Mouse (Mus musculus) G1E (cell line): ENCODE results near the gene Ramp3. TPM values are rescaled to one million over a fixed set of nuclear protein-coding genes. Genes with fewer than 3 reads are reported as not detected.

Source experiments
- ATAC-seq: 2 replicates; pipeline ENCODE4 v1.8.0; 2016; ENCODE audit warnings: mild to moderate bottlenecking; ENCODE audit not compliant: insufficient number of reproducible peaks, poor library complexity, low FRiP score, severe bottlenecking; ENCODE audit errors: extremely low read depth
- DNase-seq: peaks from one replicate; pipeline ENCODE4 v3.0.0; 2012; ENCODE audit warnings: low spot score
- H3K27me3 ChIP-seq: 2 replicates; pipeline ENCODE4 v1.6.1; 2012; ENCODE audit warnings: mild to moderate bottlenecking, low read length, inconsistent platforms; ENCODE audit not compliant: insufficient read depth
- H3K36me3 ChIP-seq: replicated peaks from 2 replicates; pipeline ENCODE3; 2012; ENCODE audit warnings: mild to moderate bottlenecking, inconsistent platforms
- H3K4me1 ChIP-seq: 2 replicates; pipeline ENCODE4 v1.6.1; 2012; ENCODE audit warnings: low read depth, low read length, inconsistent platforms, mixed read lengths; ENCODE audit not compliant: insufficient read depth
- H3K4me3 ChIP-seq: 2 replicates; pipeline ENCODE4 v1.5.1; 2012; ENCODE audit warnings: low read depth, mild to moderate bottlenecking, inconsistent platforms, low read length, moderate library complexity, mixed read lengths
- H3K9me3 ChIP-seq: replicated peaks from 2 replicates; pipeline ENCODE4 v1.6.1; 2012; ENCODE audit warnings: inconsistent platforms
- CTCF ChIP-seq: IDR thresholded peaks from 2 replicates; pipeline ENCODE4 v1.5.1; 2012; ENCODE audit warnings: low read depth, low read length, inconsistent platforms, mixed read lengths
- GATA1 ChIP-seq: IDR thresholded peaks from 2 replicates; pipeline ENCODE4 v1.6.1; 2012; ENCODE audit warnings: borderline replicate concordance, low read length, inconsistent platforms, mixed read lengths
- GATA2 ChIP-seq: IDR thresholded peaks from 2 replicates; pipeline ENCODE4 v1.6.1; 2012; ENCODE audit warnings: low read depth, low read length, inconsistent platforms, borderline replicate concordance
- POLR2AphosphoS5 ChIP-seq: IDR thresholded peaks from 2 replicates; pipeline ENCODE4 v1.6.1; 2012; ENCODE audit warnings: low read depth, low read length, inconsistent platforms; ENCODE audit not compliant: insufficient replicate concordance
- TAL1 ChIP-seq: conservative IDR thresholded peaks from 2 replicates; pipeline ENCODE4 v1.6.1; 2012; ENCODE audit warnings: low read depth, low read length, inconsistent platforms, mixed read lengths
- polyA plus RNA-seq: library from polyadenylated mRNA; stranded (reverse); fragments of >175 nt; gene quantifications from 2 replicates; pipeline ENCODE4 v1.2.3, GENCODE M21; 2012
- total RNA-seq, 2 experiments: library from RNA; stranded (forward) in 1 of 2; stranded (reverse) in 1 of 2; fragments of 200-1000 nt in 1 of 2; fragments of >200 nt in 1 of 2; fragmentation: Nextera tagmentation in 1 of 2; gene quantifications; 2 replicates each; pipeline ENCODE4 v1.2.3; 2014 to 2017

Gene Ramp3
- total and polyA plus RNA-seq, 3 experiments: not detected

- Histone ChIP-seq H3K36me3 (no peaks in the 10 kb centered on the region), H3K27me3 (peaks cover 3% of the 10 kb centered on the region; the same call in 1 of the 2 replicates), H3K4me3 (no peak overlapping the region), H3K9me3 (peaks cover 3% of the 10 kb centered on the region; the same call in 1 of the 2 replicates), H3K4me1 (no peaks in the 10 kb centered on the region)
- no peak for DNase-seq
- ATAC-seq: no peak
- TF ChIP-seq GATA2 (no peak), TAL1 (no peak), GATA1 (no peak), POLR2AphosphoS5 (no peak), CTCF (no peak)
These were observed 21.5 kb downstream of the Ramp3 start for GRCm38 (mm10) chr11:6679694-6680396.

- ATAC-seq (no peak), DNase-seq (no peak)
- Histone ChIP-seq H3K9me3 (peaks cover 3% of the 10 kb centered on the region; the same call in 1 of the 2 replicates), H3K36me3 (no peaks in the 10 kb centered on the region), H3K4me1 (no peaks in the 10 kb centered on the region), H3K27me3 (peaks cover 3% of the 10 kb centered on the region; the same call in 1 of the 2 replicates), H3K4me3 (no peak overlapping the region)
- TF ChIP-seq GATA2 (no peak), TAL1 (no peak), CTCF (no peak), POLR2AphosphoS5 (no peak), GATA1 (no peak)
These were observed 22.1 kb downstream of the Ramp3 start for GRCm38 (mm10) chr11:6680397-6680818.

GRCm38 (mm10) chr11:6684741-6685140 lies 26.4 kb downstream of the Ramp3 start:
- ATAC-seq (no peak), DNase-seq (no peak)
- Histone ChIP-seq H3K27me3 (no peaks in the 10 kb centered on the region; the same call in 1 of the 2 replicates), H3K4me3 (no peak overlapping the region), H3K9me3 (peaks cover 3% of the 10 kb centered on the region; the same call in 1 of the 2 replicates), H3K36me3 (no peaks in the 10 kb centered on the region), H3K4me1 (no peaks in the 10 kb centered on the region)
- TF ChIP-seq CTCF: no peak
- no peak for TF ChIP-seq TAL1
- TF ChIP-seq GATA2: no peak
- no peak for TF ChIP-seq GATA1
- TF ChIP-seq POLR2AphosphoS5: no peak

GRCm38 (mm10) chr11:6688888-6689287 lies 30.6 kb downstream of the Ramp3 start:
- no peak for TF ChIP-seq TAL1
- TF ChIP-seq GATA1: no peak
- ATAC-seq (no peak), DNase-seq (no peak)
- Histone ChIP-seq H3K36me3 (no peaks in the 10 kb centered on the region), H3K4me3 (no peak overlapping the region), H3K9me3 (no peaks in the 10 kb centered on the region), H3K4me1 (no peaks in the 10 kb centered on the region), H3K27me3 (no peaks in the 10 kb centered on the region)

- no peak for DNase-seq
- H3K4me1 ChIP-seq: no peaks in the 10 kb centered on the region
- no peaks in the 10 kb centered on the region for H3K36me3 ChIP-seq
- TF ChIP-seq CTCF: no peak
- no peak for TF ChIP-seq GATA2
- no peak for TF ChIP-seq GATA1
- no peak for TF ChIP-seq TAL1
- no peak for TF ChIP-seq POLR2AphosphoS5
- no peak for ATAC-seq
- no peak overlapping the region for H3K4me3 ChIP-seq
- H3K9me3 ChIP-seq: no peaks in the 10 kb centered on the region
- H3K27me3 ChIP-seq: no peaks in the 10 kb centered on the region
These were observed 34.0 kb downstream of the Ramp3 start for GRCm38 (mm10) chr11:6692341-6692740.

- Histone ChIP-seq H3K36me3 (no peaks in the 10 kb centered on the region), H3K27me3 (no peaks in the 10 kb centered on the region), H3K9me3 (no peaks in the 10 kb centered on the region), H3K4me1 (no peaks in the 10 kb centered on the region), H3K4me3 (no peak overlapping the region)
- DNase-seq (no peak), ATAC-seq (no peak)
- TF ChIP-seq POLR2AphosphoS5 (no peak), CTCF (no peak), GATA2 (no peak), GATA1 (no peak), TAL1 (no peak)
These were observed 35.8 kb downstream of the Ramp3 start for GRCm38 (mm10) chr11:6694114-6694513.
